ENCODE assay signal across 28 mouse cellular contexts in genomic region chr9:92337661-92338060, GRCm38 (mm10). TPM values are rescaled to one million over a fixed set of nuclear protein-coding genes. Genes with fewer than 3 reads are reported as not detected.
"Had no signal": no experiment of that assay in that cellular context is flagged by ENCODE, and none has a peak within 500 bp of the region (broad histone marks: within the 10 kb centered on the region; RNA-seq: fewer than 3 reads in every experiment).

No protein-coding gene starts in this region.

- H3K27me3 ChIP-seq: limb, embryonic 12.5 days; limb, embryonic 15.5 days; megakaryocyte, embryonic 14.5 days; midbrain, embryonic 13.5 days; neural tube, embryonic 13.5 days had no signal

- ATAC-seq: liver, postnatal 0 days; lung, postnatal 0 days; midbrain, embryonic 13.5 days; midbrain, embryonic 16.5 days had no signal

- H3K4me3 ChIP-seq: limb, embryonic 12.5 days; limb, embryonic 15.5 days; megakaryocyte, embryonic 14.5 days; midbrain, embryonic 10.5 days; midbrain, embryonic 13.5 days; myocyte; neural tube, embryonic 13.5 days had no signal

- H3K4me1 ChIP-seq: limb, embryonic 12.5 days; limb, embryonic 15.5 days; midbrain, embryonic 10.5 days; midbrain, embryonic 13.5 days; neural tube, embryonic 13.5 days had no signal

- H3K4me2 ChIP-seq: limb, embryonic 12.5 days; limb, embryonic 15.5 days; liver, embryonic 11.5 days; lung, embryonic 14.5 days; midbrain, embryonic 13.5 days; neural tube, embryonic 13.5 days had no signal

- H3K9ac ChIP-seq: limb, embryonic 12.5 days; limb, embryonic 15.5 days; liver, embryonic 14.5 days; liver, postnatal 0 days; lung, embryonic 14.5 days; midbrain, embryonic 13.5 days; neural tube, embryonic 13.5 days had no signal

- H3K27ac ChIP-seq: limb, embryonic 12.5 days; limb, embryonic 15.5 days; liver, embryonic 14.5 days; midbrain, embryonic 10.5 days; midbrain, embryonic 13.5 days; neural tube, embryonic 13.5 days had no signal

- H3K36me3 ChIP-seq: limb, embryonic 12.5 days; limb, embryonic 15.5 days; midbrain, embryonic 10.5 days; midbrain, embryonic 13.5 days; neural tube, embryonic 13.5 days had no signal

- DNase-seq: kidney, postnatal 14 days; kidney, postnatal 4 days; left cerebral cortex, postnatal 4 days; liver, postnatal 0 days; lung, embryonic 14.5 days; lung, postnatal 36 days; retina, postnatal 1 day; right cerebral cortex, postnatal 4 days; thymus, postnatal 25 days had no signal

- H3K9me3 ChIP-seq: limb, embryonic 12.5 days; limb, embryonic 15.5 days; megakaryocyte, embryonic 14.5 days; midbrain, embryonic 10.5 days; midbrain, embryonic 13.5 days; neural tube, embryonic 13.5 days had no signal

RNA-seq across cellular contexts. Expression of gene 1700057G04Rik, which starts 28.5 kb away (rescaled TPM):
- total RNA-seq: layer of hippocampus, adult 18-20 months; layer of hippocampus, postnatal 14 days; left cerebral cortex, adult 8-10 months; left cerebral cortex, postnatal 14 days; left cerebral cortex, postnatal 4 days; neutrophil, adult 5-6 weeks had no signal
- polyA plus RNA-seq: kidney, embryonic 16.5 days; limb, embryonic 12.5 days; limb, embryonic 15.5 days; liver, embryonic 11.5 days; liver, embryonic 14.5 days; liver, postnatal 0 days; lung, embryonic 14.5 days; lung, postnatal 0 days; midbrain, embryonic 10.5 days; midbrain, embryonic 13.5 days; midbrain, embryonic 16.5 days; neural tube, embryonic 13.5 days; stomach, embryonic 14.5 days; thymus, postnatal 0 days had no signal
